Mouse (Mus musculus) liver, embryonic 15.5 days (tissue): Measurements from ENCODE around the gene Mad2l1. TPM values are rescaled to one million over a fixed set of nuclear protein-coding genes. Genes with fewer than 3 reads are reported as not detected.

Experiments used
- ATAC-seq: fragments of 200-750 bp; cut with Nextera tagmentation; 2 replicates; pipeline ENCODE4 v1.8.0; 2017; ENCODE audit warnings: moderate number of reproducible peaks, mild to moderate bottlenecking, moderate library complexity; ENCODE audit not compliant: insufficient read depth
- H3K27ac ChIP-seq: fragments of 300-500 bp; sonication (generic); replicated peaks from 2 replicates; pipeline ENCODE4 v1.5.1; 2015; ENCODE audit warnings: mild to moderate bottlenecking, inconsistent platforms
- H3K27me3 ChIP-seq: fragments of 300-500 bp; sonication (generic); 2 replicates; pipeline ENCODE4 v1.6.1; 2015; ENCODE audit warnings: mild to moderate bottlenecking, inconsistent platforms
- H3K36me3 ChIP-seq: fragments of 300-500 bp; sonication (generic); replicated peaks from 2 replicates; pipeline ENCODE4 v1.6.1; 2015; ENCODE audit warnings: moderate library complexity, mild to moderate bottlenecking, inconsistent platforms
- H3K4me1 ChIP-seq: fragments of 300-500 bp; sonication (generic); replicated peaks from 2 replicates; pipeline ENCODE4 v1.6.1; 2015; ENCODE audit warnings: inconsistent platforms
- H3K4me2 ChIP-seq: fragments of 300-500 bp; sonication (generic); 2 replicates; pipeline ENCODE4 v1.6.1; 2015; ENCODE audit warnings: moderate library complexity, mild to moderate bottlenecking, inconsistent platforms
- H3K4me3 ChIP-seq: fragments of 300-500 bp; sonication (generic); replicated peaks from 2 replicates; pipeline ENCODE4 v1.5.1; 2015; ENCODE audit warnings: mild to moderate bottlenecking, inconsistent platforms
- H3K9ac ChIP-seq: fragments of 300-500 bp; sonication (generic); 2 replicates; pipeline ENCODE4 v1.6.1; 2015; ENCODE audit warnings: moderate library complexity, mild to moderate bottlenecking, inconsistent platforms
- H3K9me3 ChIP-seq: fragments of 300-500 bp; sonication (generic); replicated peaks from 2 replicates; pipeline ENCODE4 v1.6.1; 2016; ENCODE audit warnings: inconsistent platforms
- WGBS: fragments of 180-500 bp; shearing (Covaris S2); methylation state at CpG from one replicate; pipeline ENCODE4 v1.1.7; 2015; ENCODE audit warnings: mixed read lengths; ENCODE audit not compliant: insufficient replicate concordance; 5-methylcytosine and 5-hydroxymethylcytosine counted together
- polyA plus RNA-seq: library from polyadenylated mRNA; unstranded; fragments of >200 nt; fragmentation: Nextera tagmentation; extraction: Ambion mirVana; gene quantifications from 2 replicates; pipeline ENCODE4 v1.2.1, GENCODE M21; 2015

The Mad2l1 gene
- 62.1 and 68.9 TPM in 2 replicates for polyA plus RNA-seq

DNA sequence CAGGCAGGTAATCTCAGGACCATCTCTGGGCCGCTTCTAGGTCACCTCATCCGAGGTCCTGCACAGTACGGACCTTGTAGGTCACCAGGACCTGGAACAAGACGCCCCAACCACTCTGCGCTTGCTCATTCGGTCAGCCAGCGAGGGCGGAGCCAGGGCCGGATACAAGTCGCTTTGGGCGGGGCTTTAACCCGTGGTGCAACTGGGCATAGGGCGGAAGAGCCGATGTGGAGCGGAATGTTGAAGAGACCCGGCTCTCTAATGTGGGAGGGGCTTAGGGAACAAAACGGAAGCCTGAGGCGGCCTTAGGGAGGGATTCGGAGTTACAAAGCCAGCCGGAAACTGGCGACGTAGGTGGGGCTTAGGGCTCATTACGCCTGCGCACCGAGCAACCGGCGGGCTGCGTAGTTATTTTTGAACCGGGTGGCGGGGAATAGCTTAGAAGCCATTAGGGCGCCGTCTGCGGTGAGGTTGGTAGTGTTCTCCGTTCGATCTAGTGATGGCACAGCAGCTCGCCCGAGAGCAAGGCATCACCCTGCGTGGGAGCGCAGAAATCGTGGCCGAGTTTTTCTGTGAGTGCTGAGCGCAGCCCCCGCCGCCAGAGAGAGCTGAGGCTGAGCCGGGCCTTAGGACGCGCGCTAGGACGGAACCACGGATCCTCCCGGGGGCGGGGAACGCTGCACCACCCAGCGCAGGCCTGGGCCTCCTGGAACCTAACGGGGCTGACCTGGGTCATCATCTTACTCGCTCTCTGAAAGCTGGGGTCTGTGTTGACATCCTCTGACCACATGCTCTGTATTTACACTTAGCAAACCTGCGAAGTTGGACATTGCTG lies at the start of gene Mad2l1:
Gene Mad2l1 (plus strand): TSS at position 363 of the 835 bp plus-strand sequence.
- peak within 1 kb of the TSS; percentile 76 for H3K4me3 ChIP-seq
- peak; percentile 97 for ATAC-seq
- H3K36me3 ChIP-seq = peaks cover 30% of the 10 kb centered on the region
- H3K27ac ChIP-seq = peak within 1 kb of the TSS; percentile 94
- under 1% methylated on average over 57 of the region's 57 CpGs for WGBS
- no peaks in the 10 kb centered on the region for H3K27me3 ChIP-seq
- no peaks in the 10 kb centered on the region for H3K9me3 ChIP-seq
- peak within 1 kb of the TSS; percentile 73 for H3K9ac ChIP-seq
- H3K4me1 ChIP-seq = peaks cover 18% of the 10 kb centered on the region
- peak within 1 kb of the TSS; percentile 73 for H3K4me2 ChIP-seq

DNA sequence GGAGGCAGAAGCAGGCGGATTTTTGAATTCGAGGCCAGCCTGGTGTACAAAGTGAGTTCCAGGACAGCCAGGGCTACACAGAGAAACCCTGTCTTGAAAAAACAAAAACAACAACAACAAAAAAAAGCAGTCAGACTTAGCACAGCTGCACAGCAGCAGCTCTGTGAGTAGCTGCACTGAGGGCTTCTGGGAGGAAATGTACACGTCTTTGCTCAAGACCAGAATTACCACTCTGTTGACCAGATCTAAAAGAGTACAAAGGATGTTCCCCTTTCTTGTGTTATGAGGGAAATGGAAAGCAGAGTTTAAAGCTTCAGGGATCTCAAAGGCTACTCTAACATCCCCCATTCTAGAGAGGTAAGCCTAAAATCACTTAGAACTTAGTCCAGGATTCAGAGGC lies 41.5 kb upstream of the Mad2l1 start:
- H3K9me3 ChIP-seq = no peaks in the 10 kb centered on the region
- no peak overlapping the region for H3K4me2 ChIP-seq
- H3K9ac ChIP-seq = no peak overlapping the region
- H3K27ac ChIP-seq = no peak overlapping the region
- H3K36me3 ChIP-seq = no peaks in the 10 kb centered on the region
- no peak for ATAC-seq
- no peaks in the 10 kb centered on the region for H3K27me3 ChIP-seq
- no peaks in the 10 kb centered on the region for H3K4me1 ChIP-seq
- H3K4me3 ChIP-seq = no peak overlapping the region
- WGBS = 53% methylated on average over 3 of the region's 3 CpGs

DNA sequence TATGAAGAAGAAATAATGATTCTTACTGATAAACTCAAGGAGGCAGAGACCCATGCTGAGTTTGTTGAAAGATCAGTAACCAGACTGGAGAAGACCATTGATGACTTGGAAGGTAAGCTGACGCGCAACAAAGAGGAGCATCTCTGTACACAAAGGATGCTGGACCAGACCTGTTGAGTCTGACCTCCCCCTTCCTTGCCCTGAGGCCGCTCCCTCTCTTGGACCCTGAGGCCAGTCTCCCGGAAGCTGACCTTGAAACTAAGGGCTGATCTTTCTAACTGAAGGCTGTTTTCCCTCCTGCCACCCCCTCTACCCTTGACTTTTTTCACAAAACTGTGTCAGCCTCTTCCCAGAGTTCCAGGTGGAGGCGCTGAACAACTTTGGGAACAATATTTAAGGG lies 18.8 kb upstream of the Mad2l1 start:
- H3K4me1 ChIP-seq = no peaks in the 10 kb centered on the region
- 72% methylated on average over 5 of the region's 5 CpGs for WGBS
- no peak overlapping the region for H3K4me3 ChIP-seq
- H3K27me3 ChIP-seq = no peaks in the 10 kb centered on the region
- no peak overlapping the region for H3K4me2 ChIP-seq
- no peaks in the 10 kb centered on the region for H3K9me3 ChIP-seq
- no peak overlapping the region for H3K9ac ChIP-seq
- H3K36me3 ChIP-seq = no peaks in the 10 kb centered on the region
- ATAC-seq = no peak
- H3K27ac ChIP-seq = no peak overlapping the region

DNA sequence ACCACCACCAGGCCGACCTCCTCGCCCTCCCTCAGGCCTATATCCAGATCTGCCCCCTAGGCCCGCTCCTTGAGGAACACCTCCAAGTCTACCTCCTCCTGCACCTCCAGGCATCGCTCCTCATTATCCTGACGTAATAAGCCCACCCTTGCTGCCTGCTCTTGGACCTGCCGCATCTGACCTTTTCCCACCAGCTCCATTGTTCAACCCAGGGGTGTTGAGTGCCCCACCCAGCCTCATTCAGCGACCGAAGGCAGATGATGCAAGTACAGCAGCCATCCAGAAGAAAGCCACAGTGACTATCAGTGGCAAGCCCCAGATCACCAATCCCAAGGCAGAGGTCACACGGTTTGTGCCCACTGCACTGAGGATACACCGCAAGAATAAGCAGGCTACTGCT lies 6.8 kb upstream of the Mad2l1 start:
- H3K4me3 ChIP-seq = no peak overlapping the region

DNA sequence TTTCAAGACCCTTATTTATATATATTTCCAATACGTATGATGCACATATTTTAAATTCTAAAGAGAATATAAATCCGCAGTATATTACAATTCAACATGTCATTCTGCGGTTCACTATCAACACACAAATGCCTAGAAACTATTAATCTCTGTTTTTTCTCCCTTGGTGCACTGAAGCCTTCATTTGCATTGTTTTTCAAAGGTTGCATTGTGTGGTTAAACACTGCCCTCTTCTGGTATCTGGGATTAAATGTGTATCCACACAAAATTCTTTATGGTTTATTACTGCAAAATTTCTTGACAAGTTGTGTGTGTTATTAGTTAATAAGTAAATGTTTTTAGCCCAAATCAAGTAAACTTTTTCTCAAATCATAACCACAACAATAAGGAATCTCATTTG lies 1.9 kb upstream of the Mad2l1 start:
- Histone ChIP-seq H3K9ac (no peak overlapping the region), H3K27ac (no peak overlapping the region), H3K4me2 (no peak overlapping the region), H3K4me3 (no peak overlapping the region), H3K4me1 (peaks cover 18% of the 10 kb centered on the region), H3K27me3 (no peaks in the 10 kb centered on the region), H3K36me3 (peaks cover 10% of the 10 kb centered on the region), H3K9me3 (no peaks in the 10 kb centered on the region)
- WGBS = 28% methylated on average over 3 of the region's 3 CpGs
- no peak for ATAC-seq

More for the DNA sequence above, 6.8 kb upstream of the Mad2l1 start:
- Histone ChIP-seq H3K4me2 (no peak overlapping the region), H3K27me3 (no peaks in the 10 kb centered on the region), H3K9me3 (no peaks in the 10 kb centered on the region), H3K36me3 (no peaks in the 10 kb centered on the region), H3K27ac (no peak overlapping the region), H3K4me1 (no peaks in the 10 kb centered on the region), H3K9ac (no peak overlapping the region)
- WGBS = 78% methylated on average over 10 of the region's 10 CpGs
- ATAC-seq = no peak

DNA sequence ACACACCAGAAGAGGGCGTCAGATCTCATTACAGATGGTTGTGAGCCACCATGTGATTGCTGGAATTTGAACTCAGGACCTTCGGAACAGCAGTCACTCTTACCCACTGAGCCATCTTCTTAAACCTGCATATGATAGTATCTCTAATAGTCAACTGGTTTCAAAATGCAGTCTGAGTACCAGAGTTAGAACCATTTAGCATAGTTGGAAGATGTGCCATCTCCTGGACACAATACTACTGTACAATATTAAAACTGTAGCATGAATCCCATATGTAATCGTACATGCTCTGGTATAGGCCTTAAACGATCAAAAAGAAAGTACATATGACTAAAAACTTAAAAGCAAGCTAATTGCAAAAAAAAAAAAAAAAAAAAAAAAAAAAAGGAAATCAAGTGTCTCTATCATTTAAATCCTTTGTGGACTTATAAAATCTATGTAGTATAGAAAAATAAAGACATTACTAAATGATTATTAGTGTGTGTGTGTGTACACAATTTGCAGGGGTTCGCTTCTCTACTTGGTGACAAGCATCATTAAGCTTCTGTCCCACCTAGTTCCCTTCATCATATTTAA lies 736 bp upstream of the Mad2l1 start:
- Histone ChIP-seq H3K4me1 (peaks cover 18% of the 10 kb centered on the region), H3K36me3 (peaks cover 22% of the 10 kb centered on the region), H3K4me2 (peak overlapping the region; percentile 73), H3K27ac (peak overlapping the region; percentile 94), H3K9ac (peak overlapping the region; percentile 41), H3K4me3 (peak overlapping the region; percentile 76), H3K9me3 (no peaks in the 10 kb centered on the region), H3K27me3 (no peaks in the 10 kb centered on the region)
- peak; percentile 2; the same call in 1 of the 2 replicates for ATAC-seq
- WGBS = 56% methylated on average over 5 of the region's 5 CpGs

DNA sequence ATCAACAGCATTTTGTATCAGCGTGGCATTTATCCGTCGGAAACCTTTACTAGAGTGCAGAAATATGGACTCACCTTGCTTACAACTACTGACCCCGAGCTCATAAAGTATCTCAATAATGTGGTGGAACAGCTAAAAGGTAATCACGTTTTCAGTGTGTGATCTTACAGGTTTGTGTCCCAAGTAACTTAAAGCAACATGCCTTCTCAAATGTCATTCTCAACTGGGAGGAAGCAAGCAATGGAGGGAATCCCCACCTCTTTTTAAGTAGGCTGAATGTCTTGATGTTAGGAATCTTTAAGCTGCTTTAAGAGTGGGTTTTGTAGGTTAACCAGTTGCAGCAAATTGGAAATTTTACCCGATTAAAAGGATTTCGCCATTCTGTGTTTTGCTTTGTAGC lies 776 bp downstream of the Mad2l1 start:
- peak overlapping the region; percentile 94 for H3K27ac ChIP-seq
- H3K4me1 ChIP-seq = peaks cover 18% of the 10 kb centered on the region
- peaks cover 35% of the 10 kb centered on the region for H3K36me3 ChIP-seq
- ATAC-seq = no peak
- no peaks in the 10 kb centered on the region for H3K9me3 ChIP-seq
- H3K4me2 ChIP-seq = peak overlapping the region; percentile 73
- peak overlapping the region; percentile 73 for H3K9ac ChIP-seq
- H3K27me3 ChIP-seq = no peaks in the 10 kb centered on the region
- peak overlapping the region; percentile 76 for H3K4me3 ChIP-seq
- 8% methylated on average over 7 of the region's 7 CpGs for WGBS

DNA sequence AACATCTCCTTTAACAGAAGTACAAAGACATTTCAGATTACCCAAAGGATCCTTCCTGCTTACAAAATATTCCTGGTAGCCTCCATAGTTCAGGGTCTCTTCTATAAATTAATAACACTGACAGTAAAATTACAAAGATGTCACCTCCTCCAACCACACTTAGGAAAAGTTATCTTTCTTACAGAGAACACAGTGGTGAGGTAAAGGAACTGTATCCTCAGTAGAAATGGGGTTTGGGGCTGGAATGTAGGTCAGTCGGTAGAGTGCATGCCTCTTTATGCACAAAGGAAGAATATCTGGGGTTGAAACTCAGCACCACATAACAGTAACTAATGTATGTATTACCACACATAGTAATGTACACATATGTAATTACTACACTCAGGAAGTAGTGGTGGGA lies 24.8 kb downstream of the Mad2l1 start, which contains the start of gene Vmn1r32:
Gene Vmn1r32 (minus strand): TSS at position 101 of the 400 bp plus-strand sequence.
- Histone ChIP-seq H3K27ac (no peak within 1 kb of the TSS), H3K36me3 (no peaks in the 10 kb centered on the region), H3K4me2 (no peak within 1 kb of the TSS), H3K9me3 (no peaks in the 10 kb centered on the region), H3K4me3 (no peak within 1 kb of the TSS), H3K9ac (no peak within 1 kb of the TSS), H3K4me1 (no peaks in the 10 kb centered on the region), H3K27me3 (no peaks in the 10 kb centered on the region)
- no peak for ATAC-seq
- WGBS = 57% methylated on average over 1 of the region's 1 CpGs

DNA sequence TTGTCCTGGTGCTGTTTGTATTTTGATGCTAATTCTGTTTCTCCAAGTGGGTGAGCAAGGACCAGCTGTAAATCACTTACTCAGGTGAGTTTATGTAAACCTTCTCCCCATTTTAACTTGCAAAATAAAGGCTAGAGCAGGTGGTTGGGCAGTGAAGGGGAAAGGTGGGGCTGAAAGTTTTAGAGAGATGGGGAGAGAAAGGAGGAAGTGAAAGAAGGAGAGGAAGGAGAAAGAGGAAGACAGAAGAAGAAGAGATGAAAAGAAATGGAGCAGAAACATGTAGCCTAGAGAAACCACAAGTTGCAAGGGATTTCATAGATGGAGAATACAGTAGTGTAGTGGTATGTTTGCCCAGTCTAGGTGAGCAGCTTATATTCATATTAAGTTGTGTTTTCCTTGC lies 60.6 kb downstream of the Mad2l1 start:
- Histone ChIP-seq H3K27ac (no peak overlapping the region), H3K9ac (no peak overlapping the region), H3K4me2 (no peak overlapping the region), H3K36me3 (no peaks in the 10 kb centered on the region), H3K27me3 (no peaks in the 10 kb centered on the region), H3K4me3 (no peak overlapping the region), H3K9me3 (no peaks in the 10 kb centered on the region), H3K4me1 (no peaks in the 10 kb centered on the region)
- ATAC-seq = no peak
